Comparison of ENCODE assay signal across 7 mouse cellular contexts in the genomic region with DNA sequence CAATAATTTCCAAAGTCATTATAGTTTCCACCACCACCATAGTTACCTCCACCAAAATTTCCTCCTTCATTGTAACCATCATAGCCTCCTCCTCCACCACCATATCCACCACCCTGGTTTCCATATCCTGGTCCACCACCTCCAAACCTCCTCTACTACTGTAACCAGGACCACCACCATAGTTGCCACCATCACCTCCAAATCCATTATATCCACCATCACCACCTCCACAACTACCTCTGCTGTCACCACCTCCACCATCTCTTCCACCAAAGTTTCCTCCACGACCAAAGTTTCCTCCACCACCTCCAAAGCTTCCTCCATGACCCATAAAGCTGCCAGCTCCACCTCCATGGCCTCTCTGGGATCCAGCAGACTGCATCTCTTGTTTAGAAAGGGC. TPM values are rescaled to one million over a fixed set of nuclear protein-coding genes. Genes with fewer than 3 reads are reported as not detected.
DNase-seq lines count a peak whose midpoint lies in the region; ATAC-seq lines count a peak whose summit lies in the region.
"Not testable (repeated sequence)": the region's sequence is repeated elsewhere in the genome, so short reads cannot be mapped to it uniquely, and the experiment has no call there.

Gene Mecp2, minus strand, starts transcription at position 101 of the 400 bp plus-strand sequence.

- not testable (repeated sequence) for H3K36me3 ChIP-seq in limb, embryonic 15.5 days; midbrain, embryonic 16.5 days (ENCODE audit: control insufficient read depth, insufficient read depth, low read length)

- DNase-seq in adrenal gland, postnatal 25 days; gastrocnemius, postnatal 4 days (ENCODE audit: low spot score in 2 of 2); layer of hippocampus, adult 8-10 months (ENCODE audit: low spot score in 2 of 2): not testable (repeated sequence)

- not testable (repeated sequence) for H3K27me3 ChIP-seq in limb, embryonic 15.5 days; midbrain, embryonic 16.5 days (ENCODE audit: control insufficient read depth, insufficient read depth, low read depth, low read length)

- not testable (repeated sequence) for ATAC-seq in erythroid progenitor cell, adult 5-6 weeks (replicated peaks; ENCODE audit: low FRiP score, poor library complexity, severe bottlenecking); hematopoietic stem cell, adult 5-6 weeks (replicated peaks in 1 of 2; ENCODE audit: insufficient read depth in 1 of 2, low FRiP score in 2 of 2, low TSS enrichment in 1 of 2, low read depth in 1 of 2, poor library complexity in 2 of 2, severe bottlenecking in 2 of 2); limb, embryonic 15.5 days (ENCODE audit: insufficient number of reproducible peaks, low FRiP score, low TSS enrichment, low read depth); midbrain, embryonic 16.5 days

- H3K4me1 ChIP-seq in limb, embryonic 15.5 days; midbrain, embryonic 16.5 days (ENCODE audit: control insufficient read depth, insufficient read depth, low read length): not testable (repeated sequence)

- not testable (repeated sequence) for H3K9ac ChIP-seq in limb, embryonic 15.5 days; midbrain, embryonic 16.5 days (ENCODE audit: low read depth, low read length)

- H3K27ac ChIP-seq in limb, embryonic 15.5 days; midbrain, embryonic 16.5 days (ENCODE audit: low read length): not testable (repeated sequence)

- not testable (repeated sequence) for H3K4me3 ChIP-seq in limb, embryonic 15.5 days; midbrain, embryonic 16.5 days (ENCODE audit: low read depth, low read length)

- not testable (repeated sequence) for H3K4me2 ChIP-seq in limb, embryonic 15.5 days; midbrain, embryonic 16.5 days (ENCODE audit: low read length)

- 19% methylated on average over 1 of the region's 1 CpGs for WGBS in limb, embryonic 15.5 days
- 43% methylated on average over 1 of the region's 1 CpGs for WGBS in midbrain, embryonic 16.5 days

- not testable (repeated sequence) for H3K9me3 ChIP-seq in limb, embryonic 15.5 days; midbrain, embryonic 16.5 days (replicated peaks; ENCODE audit: control insufficient read depth, low read length, poor library complexity, severe bottlenecking)

RNA-seq across cellular contexts. Expression of gene Mecp2, which starts in this region (rescaled TPM):
- total RNA-seq in adrenal gland, postnatal 25 days (2021), result 34.3 and 42.6 TPM in 2 replicates
- total RNA-seq in erythroid progenitor cell, adult 5-6 weeks (2015; ENCODE audit: low replicate concordance), result 26.3 and 37.3 TPM in 2 replicates
- total RNA-seq in erythroid progenitor cell, adult 5-6 weeks (2017; ENCODE audit: low replicate concordance), result 24.9 and 28.2 TPM in 2 replicates
- 10 to 100 TPM; 45.4 to 48.7 TPM for total RNA-seq in gastrocnemius, postnatal 4 days (2021)
- total RNA-seq in hematopoietic stem cell, adult 5-6 weeks (2017), result 20.2 and 31.3 TPM in 2 replicates
- total RNA-seq in layer of hippocampus, adult 8-10 months (2022), result 10 to 100 TPM; 85.8 to 96.1 (median 91.7) TPM
- 10.6 and 12.1 TPM in 2 replicates for polyA plus RNA-seq in limb, embryonic 15.5 days (2015; fragmentation: Nextera tagmentation; extraction: Ambion mirVana)
- 11.7 and 14.0 TPM in 2 replicates for polyA plus RNA-seq in midbrain, embryonic 16.5 days (2015; fragmentation: Nextera tagmentation; extraction: Ambion mirVana)
